Mouse (Mus musculus): ENCODE results near the gene Egfl6. TPM values are rescaled to one million over a fixed set of nuclear protein-coding genes. Genes with fewer than 3 reads are reported as not detected.

The Egfl6 gene
- total and polyA plus RNA-seq, 3 experiments, result 0.04 TPM; not detected in 2

GRCm38 (mm10) chrX:166477393-166477792 is 108.1 kb downstream of the Egfl6 start:
- peaks cover 44% of the 10 kb centered on the region for H3K79me2 ChIP-seq (replicated peaks; ENCODE audit: control insufficient read depth, extremely low read depth, insufficient read depth, poor library complexity, severe bottlenecking)
- in situ Hi-C loops (cut with MboI; ENCODE audit: low pct_ligation_motif_present, low pct_unique_long_range_greater_than_20kb, low sequenced_read_pairs), result no loop called here
- peaks cover 0 to 30% of the 10 kb centered on the region in 2 experiments for H3K36me3 ChIP-seq (replicated peaks in 1 of 2; ENCODE audit: control insufficient read depth in 1 of 2, insufficient read depth in 1 of 2, low read length in 1 of 2)
- H3K4me2 ChIP-seq (ENCODE audit: insufficient read depth, low read depth, poor library complexity, severe bottlenecking), result peak overlapping the region; percentile 29; the same call in 1 of the 2 replicates
- no peak overlapping the region for H3K9ac ChIP-seq (ENCODE audit: insufficient read depth, low read depth)
- no peaks in the 10 kb centered on the region for H3K9me3 ChIP-seq (replicated peaks; ENCODE audit: low read length)
- DNase-seq (ENCODE audit: extremely low read depth), result no peak
- TF ChIP-seq ZNF384 (IDR thresholded peaks at IDR 0.05; ENCODE audit: low read depth, low read length) (no peak), KAT2A (IDR thresholded peaks at IDR 0.05; ENCODE audit: insufficient replicate concordance, low read length) (no peak), MEF2A (IDR thresholded peaks at IDR 0.05; ENCODE audit: borderline replicate concordance, low read depth, low read length) (no peak), EP300 (IDR thresholded peaks at IDR 0.05; ENCODE audit: low read length) (no peak), NRF1 (IDR thresholded peaks at IDR 0.05; ENCODE audit: low read depth, low read length) (no peak), GABPA (IDR thresholded peaks at IDR 0.05; ENCODE audit: insufficient replicate concordance, low read depth, low read length) (no peak), ELF1 (IDR thresholded peaks at IDR 0.05; ENCODE audit: low read depth, low read length) (no peak), TBP (conservative IDR thresholded peaks at IDR 0.05; ENCODE audit: low read depth, low read length) (no peak), MAX (IDR thresholded peaks at IDR 0.05; ENCODE audit: low read length) (no peak), POLR2AphosphoS2 (IDR thresholded peaks at IDR 0.05; ENCODE audit: low read depth, low read length) (no peak), NELFE (IDR thresholded peaks at IDR 0.05; ENCODE audit: low read depth, low read length) (no peak), E2F4 (IDR thresholded peaks at IDR 0.05; ENCODE audit: insufficient replicate concordance, low read depth, low read length) (no peak)
- dilution Hi-C loops (cut with MboI; ENCODE audit: extremely low pct_ligation_motif_present, extremely low pct_unique_long_range_greater_than_20kb, low sequenced_read_pairs), result no loop called here
- no peaks in the 10 kb centered on the region for H3K27me3 ChIP-seq (replicated peaks)
- H3K27ac ChIP-seq (ENCODE audit: insufficient read depth, low read depth), result no peak overlapping the region
- H3K4me3 ChIP-seq (replicated peaks in 1 of 3; ENCODE audit: low read depth in 2 of 3, low read length in 2 of 3, poor library complexity in 1 of 3), result no peak overlapping the region
- H3K4me1 ChIP-seq (ENCODE audit: control insufficient read depth in 1 of 2, insufficient read depth in 2 of 2), result peaks cover 4 to 21% of the 10 kb centered on the region in 2 experiments; a peak in 1 of 4 replicates

Other genes starting within 250 kb of the Egfl6 start
- 3.0 and 4.2 TPM in 2 replicates for gene Trappc2, start 145.1 kb downstream of the Egfl6 start, total RNA-seq (2012; rRNA removed)
- 12.0 and 14.7 TPM in 2 replicates for gene Trappc2, start 145.1 kb downstream of the Egfl6 start, total RNA-seq (2014; rRNA removed)
- gene Trappc2, start 145.1 kb downstream of the Egfl6 start, polyA plus RNA-seq (2012; ENCODE audit: insufficient read length, low read depth), result 5.1 and 5.4 TPM in 2 replicates
- gene Ofd1, start 145.0 kb downstream of the Egfl6 start, total RNA-seq (2012; rRNA removed), result 7.8 and 8.4 TPM in 2 replicates
- 13.3 and 15.7 TPM in 2 replicates for gene Ofd1, start 145.0 kb downstream of the Egfl6 start, total RNA-seq (2014; rRNA removed)
- gene Ofd1, start 145.0 kb downstream of the Egfl6 start, polyA plus RNA-seq (2012; ENCODE audit: insufficient read length, low read depth), result 12.4 and 13.5 TPM in 2 replicates
- 21.5 and 26.5 TPM in 2 replicates for gene Rab9, start 105.9 kb downstream of the Egfl6 start, total RNA-seq (2012; rRNA removed)
- 58.3 and 60.9 TPM in 2 replicates for gene Rab9, start 105.9 kb downstream of the Egfl6 start, total RNA-seq (2014; rRNA removed)
- gene Rab9, start 105.9 kb downstream of the Egfl6 start, polyA plus RNA-seq (2012; ENCODE audit: insufficient read length, low read depth), result 35.1 and 36.2 TPM in 2 replicates
- gene Tceanc, start 67.2 kb downstream of the Egfl6 start, total RNA-seq (2012; rRNA removed), result 2.1 and 3.2 TPM in 2 replicates
- 5.9 and 7.0 TPM in 2 replicates for gene Tceanc, start 67.2 kb downstream of the Egfl6 start, total RNA-seq (2014; rRNA removed)
- 1.2 and 1.5 TPM in 2 replicates for gene Tceanc, start 67.2 kb downstream of the Egfl6 start, polyA plus RNA-seq (2012; ENCODE audit: insufficient read length, low read depth)